Mouse (Mus musculus) neural tube, embryonic 14.5 days (tissue): Measurements from ENCODE around the gene Slc25a20. TPM values are rescaled to one million over a fixed set of nuclear protein-coding genes. Genes with fewer than 3 reads are reported as not detected.

ENCODE experiments used
- ATAC-seq: fragments of 200-750 bp; cut with Nextera tagmentation; 2 replicates; pipeline ENCODE4 v1.8.0; 2017; ENCODE audit warnings: low read depth, mild to moderate bottlenecking, moderate TSS enrichment, moderate library complexity
- H3K27ac ChIP-seq: fragments of 300-500 bp; sonication (generic); 2 replicates; pipeline ENCODE4 v1.5.1; 2014; ENCODE audit warnings: low read depth, mild to moderate bottlenecking, control low read depth, low read length, moderate library complexity, mixed read lengths
- H3K27me3 ChIP-seq: fragments of 300-500 bp; sonication (generic); 2 replicates; pipeline ENCODE4 v1.6.1; 2014; ENCODE audit warnings: low read length; ENCODE audit not compliant: control insufficient read depth, insufficient read depth
- H3K36me3 ChIP-seq: fragments of 300-500 bp; sonication (generic); 2 replicates; pipeline ENCODE4 v1.6.1; 2014; ENCODE audit warnings: low read length, mixed read lengths; ENCODE audit not compliant: control insufficient read depth, insufficient read depth
- H3K4me1 ChIP-seq: fragments of 300-500 bp; sonication (generic); 2 replicates; pipeline ENCODE4 v1.6.1; 2014; ENCODE audit warnings: low read length; ENCODE audit not compliant: control insufficient read depth, insufficient read depth
- H3K4me2 ChIP-seq: fragments of 300-500 bp; sonication (generic); 2 replicates; pipeline ENCODE4 v1.6.1; 2014; ENCODE audit warnings: mild to moderate bottlenecking, low read depth, low read length, control low read depth
- H3K4me3 ChIP-seq: fragments of 300-500 bp; sonication (generic); 2 replicates; pipeline ENCODE4 v1.5.1; 2014; ENCODE audit warnings: low read depth, low read length, control low read depth, mixed read lengths
- H3K9ac ChIP-seq: fragments of 300-500 bp; sonication (generic); replicated peaks from 2 replicates; pipeline ENCODE4 v1.6.1; 2014; ENCODE audit warnings: low read depth, mild to moderate bottlenecking, control low read depth, low read length, mixed read lengths
- H3K9me3 ChIP-seq: fragments of 300-500 bp; sonication (generic); 2 replicates; pipeline ENCODE4 v1.6.1; 2016; ENCODE audit warnings: low read length; ENCODE audit not compliant: control insufficient read depth
- WGBS: fragments of 180-500 bp; shearing (Covaris S2); extraction: QIAGEN DNeasy Blood & Tissue Kit; methylation state at CpG from one replicate; pipeline ENCODE4 v1.1.7; 2014; 5-methylcytosine and 5-hydroxymethylcytosine counted together
- polyA plus RNA-seq: library from polyadenylated mRNA; unstranded; fragments of >200 nt; fragmentation: Nextera tagmentation; extraction: Ambion mirVana; gene quantifications from 2 replicates; pipeline ENCODE4 v1.2.1, GENCODE M21; 2014

Gene Slc25a20
- polyA plus RNA-seq, 1 experiment from 2014 or later = 24.0 TPM

DNA sequence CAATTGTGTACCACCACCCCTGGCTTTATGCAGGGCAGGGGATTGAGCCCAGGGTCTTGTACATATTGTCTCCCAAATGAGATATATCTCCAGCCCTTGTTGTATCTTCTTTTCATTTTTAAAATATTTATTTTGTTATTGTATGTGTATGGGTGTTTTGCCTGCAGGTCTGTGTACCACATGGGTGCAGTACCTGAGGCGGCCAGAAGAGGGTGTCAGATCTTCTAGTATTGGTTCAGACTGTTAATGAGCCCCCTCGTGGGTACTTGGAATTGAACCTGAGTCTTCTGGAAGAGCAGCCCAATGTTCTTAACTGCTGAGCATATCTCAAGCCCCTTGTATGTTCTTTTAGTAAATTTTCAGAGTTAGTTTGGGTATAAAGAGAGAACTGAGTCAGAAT is 11.3 kb downstream of the Slc25a20 start:
- H3K36me3 ChIP-seq = 0 out of 2 replicates have a peak, but pooled peaks cover 12% of the 10 kb centered on the region
- H3K27ac ChIP-seq = no peak overlapping the region
- ATAC-seq = no peak
- no peak overlapping the region for H3K9ac ChIP-seq
- H3K9me3 ChIP-seq = no peaks in the 10 kb centered on the region
- 59% methylated on average over 2 of the region's 2 CpGs for WGBS
- no peak overlapping the region for H3K4me3 ChIP-seq
- no peaks in the 10 kb centered on the region for H3K27me3 ChIP-seq
- H3K4me1 ChIP-seq = no peaks in the 10 kb centered on the region
- H3K4me2 ChIP-seq = no peak overlapping the region

- H3K27ac ChIP-seq = no peak overlapping the region
- H3K9ac ChIP-seq = no peak overlapping the region
- no peaks in the 10 kb centered on the region for H3K9me3 ChIP-seq
- no peak overlapping the region for H3K4me2 ChIP-seq
- ATAC-seq = no peak
- WGBS = 95% methylated on average over 15 of the region's 15 CpGs
- no peaks in the 10 kb centered on the region for H3K27me3 ChIP-seq
- no peak overlapping the region for H3K4me3 ChIP-seq
- H3K4me1 ChIP-seq = no peaks in the 10 kb centered on the region
- peaks cover 33% of the 10 kb centered on the region; the same call in 1 of the 2 replicates for H3K36me3 ChIP-seq
Measured at GRCm38 (mm10) chr9:108680026-108680425, 18.1 kb downstream of the Slc25a20 start.

DNA sequence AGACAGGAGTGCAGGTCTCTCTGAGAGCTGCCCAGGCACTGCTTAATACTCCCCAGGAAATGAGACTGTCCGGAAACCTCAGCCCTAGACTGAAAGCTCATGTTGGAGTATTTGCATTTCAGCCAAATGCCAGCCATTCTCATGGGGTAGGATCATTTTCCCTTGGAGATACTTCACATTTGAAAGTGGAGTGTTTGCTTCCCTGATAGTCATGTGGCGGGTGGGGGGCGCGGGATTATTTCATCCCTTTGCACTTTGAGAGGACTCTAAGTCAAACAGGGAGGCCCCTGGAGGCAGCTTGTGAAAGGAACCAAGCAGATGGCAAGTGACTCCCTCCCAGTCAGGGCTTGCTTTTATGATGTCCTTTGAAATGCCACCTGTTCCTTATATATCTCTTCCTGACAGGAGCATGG is 24.6 kb downstream of the Slc25a20 start:
- H3K9ac ChIP-seq = no peak overlapping the region
- WGBS = 12% methylated on average over 4 of the region's 4 CpGs
- H3K4me3 ChIP-seq = no peak overlapping the region
- H3K4me1 ChIP-seq = peaks cover 10% of the 10 kb centered on the region; the same call in 1 of the 2 replicates
- H3K36me3 ChIP-seq = peaks cover 14% of the 10 kb centered on the region; the same call in 1 of the 2 replicates
- no peaks in the 10 kb centered on the region for H3K9me3 ChIP-seq
- no peak for ATAC-seq
- H3K27ac ChIP-seq = no peak overlapping the region
- H3K27me3 ChIP-seq = no peaks in the 10 kb centered on the region
- no peak overlapping the region for H3K4me2 ChIP-seq

DNA sequence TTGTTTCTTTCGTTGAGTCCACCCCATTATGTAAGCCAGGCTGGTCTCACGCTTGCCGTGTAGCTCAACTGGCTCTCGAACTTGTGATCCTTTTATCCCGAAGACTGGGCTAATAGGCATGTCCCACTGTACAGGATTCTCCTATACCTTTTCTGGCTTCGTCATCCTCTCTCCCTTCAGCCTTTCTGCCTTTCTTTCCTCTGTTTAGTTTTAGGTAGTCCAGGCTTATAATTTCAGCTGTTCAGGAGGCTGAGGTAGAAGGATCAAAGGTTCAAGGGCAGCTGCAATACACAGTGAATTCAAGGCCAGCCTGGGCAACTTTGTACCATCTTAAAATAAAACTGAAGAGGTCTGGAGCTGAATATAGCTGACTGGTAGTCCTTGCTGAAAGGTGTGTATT is 25.3 kb downstream of the Slc25a20 start:
- H3K4me2 ChIP-seq = no peak overlapping the region
- no peaks in the 10 kb centered on the region for H3K27me3 ChIP-seq
- H3K4me1 ChIP-seq = peaks cover 13% of the 10 kb centered on the region; the same call in 1 of the 2 replicates
- H3K36me3 ChIP-seq = peaks cover 10% of the 10 kb centered on the region; the same call in 1 of the 2 replicates
- H3K9me3 ChIP-seq = no peaks in the 10 kb centered on the region
- no peak overlapping the region for H3K9ac ChIP-seq
- 35% methylated on average over 6 of the region's 6 CpGs for WGBS
- H3K4me3 ChIP-seq = no peak overlapping the region
- H3K27ac ChIP-seq = no peak overlapping the region
- no peak for ATAC-seq

DNA sequence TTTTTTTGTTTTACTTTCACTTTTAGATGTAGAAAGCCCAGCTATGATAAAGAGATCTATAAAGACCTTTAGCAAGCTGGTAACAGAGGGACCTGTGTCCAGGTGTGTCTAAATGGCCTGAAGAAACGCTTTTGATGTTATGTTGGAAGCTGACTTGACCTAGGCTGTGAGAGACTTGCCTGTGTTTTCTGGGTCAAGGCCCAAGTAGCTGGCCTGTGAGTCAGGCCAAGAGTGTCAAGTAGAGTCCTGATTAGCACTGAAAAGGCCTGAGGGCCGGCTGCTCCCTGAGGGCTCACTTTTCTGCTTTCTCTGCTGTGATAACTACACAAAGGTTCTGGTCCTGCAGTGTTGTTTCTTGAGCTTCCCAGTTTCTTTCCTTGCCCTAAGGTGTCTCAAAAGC is 25.8 kb downstream of the Slc25a20 start:
- Histone ChIP-seq H3K9ac (no peak overlapping the region), H3K4me2 (no peak overlapping the region), H3K27ac (no peak overlapping the region), H3K4me1 (peaks cover 13% of the 10 kb centered on the region; the same call in 1 of the 2 replicates), H3K36me3 (peaks cover 5% of the 10 kb centered on the region; the same call in 1 of the 2 replicates), H3K4me3 (no peak overlapping the region), H3K9me3 (no peaks in the 10 kb centered on the region), H3K27me3 (no peaks in the 10 kb centered on the region)
- no peak for ATAC-seq
- 60% methylated on average over 2 of the region's 2 CpGs for WGBS

DNA sequence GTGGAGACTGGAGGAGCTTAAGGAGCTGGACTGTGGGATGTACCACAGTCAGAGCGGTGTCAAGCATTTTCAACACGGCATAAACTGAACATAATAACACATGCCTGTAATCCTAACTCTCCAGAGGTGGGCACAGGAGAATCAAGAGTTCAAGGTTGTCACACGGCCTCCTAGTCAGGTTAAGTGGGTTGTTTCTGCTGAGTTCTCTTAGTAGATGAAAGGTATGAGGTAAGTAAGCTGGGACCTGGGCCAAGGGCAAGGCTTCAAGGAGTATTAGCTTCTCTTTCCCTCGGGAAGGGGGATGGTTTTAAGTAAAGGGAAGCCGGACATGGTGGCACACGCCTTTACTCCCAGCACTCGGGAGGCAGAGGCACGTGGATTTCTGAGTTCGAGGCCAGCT is 26.6 kb downstream of the Slc25a20 start:
- no peaks in the 10 kb centered on the region for H3K36me3 ChIP-seq
- ATAC-seq = no peak
- H3K4me3 ChIP-seq = no peak overlapping the region
- H3K4me1 ChIP-seq = peaks cover 19% of the 10 kb centered on the region
- no peaks in the 10 kb centered on the region for H3K27me3 ChIP-seq
- no peaks in the 10 kb centered on the region for H3K9me3 ChIP-seq
- H3K9ac ChIP-seq = no peak overlapping the region
- H3K4me2 ChIP-seq = no peak overlapping the region
- 78% methylated on average over 9 of the region's 9 CpGs for WGBS
- no peak overlapping the region for H3K27ac ChIP-seq

- Histone ChIP-seq H3K27me3 (no peaks in the 10 kb centered on the region), H3K9me3 (no peaks in the 10 kb centered on the region), H3K4me1 (peaks cover 25% of the 10 kb centered on the region), H3K9ac (no peak within 1 kb of the TSS), H3K36me3 (no peaks in the 10 kb centered on the region), H3K4me2 (no peak within 1 kb of the TSS), H3K4me3 (no peak within 1 kb of the TSS), H3K27ac (no peak within 1 kb of the TSS)
- ATAC-seq = no peak
- 20% methylated on average over 1 of the region's 1 CpGs for whole genome bisulfite sequencing
Measured at GRCm38 (mm10) chr9:108689106-108689505, 27.2 kb downstream of the Slc25a20 start, which contains the start of gene Prkar2a. Gene Prkar2a (plus strand): TSS chr9:108689314.

GRCm38 (mm10) chr9:108689993-108690392 is 28.1 kb downstream of the Slc25a20 start:
- no peaks in the 10 kb centered on the region for H3K27me3 ChIP-seq
- no peak overlapping the region for H3K9ac ChIP-seq
- H3K4me3 ChIP-seq = no peak overlapping the region
- H3K9me3 ChIP-seq = no peaks in the 10 kb centered on the region
- ATAC-seq = no peak
- peaks cover 30% of the 10 kb centered on the region for H3K4me1 ChIP-seq
- no peak overlapping the region for H3K4me2 ChIP-seq
- 89% methylated on average over 1 of the region's 1 CpGs for whole genome bisulfite sequencing
- no peak overlapping the region for H3K27ac ChIP-seq
- H3K36me3 ChIP-seq = no peaks in the 10 kb centered on the region

DNA sequence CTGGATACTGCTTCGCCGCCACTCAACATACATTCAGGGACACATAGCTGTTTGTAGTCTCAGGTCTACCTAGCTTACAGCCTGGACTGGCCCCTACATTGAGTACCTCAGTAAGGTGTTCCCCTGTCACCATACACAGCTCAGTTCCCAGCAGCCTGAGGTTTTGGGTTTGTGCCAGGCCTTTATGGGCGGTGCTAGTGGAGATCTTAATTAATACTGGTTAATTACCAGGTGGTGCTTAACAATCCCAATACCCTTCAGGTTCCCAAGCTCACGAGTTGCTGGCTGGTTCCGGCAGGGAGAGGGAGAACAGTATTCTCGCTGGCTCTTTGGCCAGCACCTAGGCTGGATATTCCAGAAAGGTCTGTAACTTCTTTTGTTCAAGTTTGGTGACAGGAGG is 29.0 kb downstream of the Slc25a20 start:
- Histone ChIP-seq H3K36me3 (no peaks in the 10 kb centered on the region), H3K27ac (no peak overlapping the region), H3K4me3 (no peak overlapping the region), H3K4me1 (peaks cover 30% of the 10 kb centered on the region), H3K9me3 (no peaks in the 10 kb centered on the region), H3K9ac (no peak overlapping the region), H3K27me3 (no peaks in the 10 kb centered on the region), H3K4me2 (no peak overlapping the region)
- WGBS = 83% methylated on average over 6 of the region's 6 CpGs
- ATAC-seq = no peak
